Mouse (Mus musculus) limb, embryonic 15.5 days (tissue): ENCODE data around the gene Pik3cd. TPM values are rescaled to one million over a fixed set of nuclear protein-coding genes. Genes with fewer than 3 reads are reported as not detected.

Source experiments
- ATAC-seq: fragments of 200-750 bp; cut with Nextera tagmentation; 2 replicates; pipeline ENCODE4 v1.8.0; 2017; ENCODE audit warnings: low read depth, moderate TSS enrichment; ENCODE audit not compliant: insufficient number of reproducible peaks, low FRiP score, low TSS enrichment
- H3K27ac ChIP-seq: fragments of 300-500 bp; sonication (generic); 2 replicates; pipeline ENCODE4 v1.5.1; 2015; ENCODE audit warnings: moderate library complexity, mild to moderate bottlenecking, inconsistent platforms
- H3K27me3 ChIP-seq: fragments of 300-500 bp; sonication (generic); 2 replicates; pipeline ENCODE4 v1.6.1; 2015; ENCODE audit warnings: inconsistent platforms
- H3K36me3 ChIP-seq: fragments of 300-500 bp; sonication (generic); 2 replicates; pipeline ENCODE4 v1.6.1; 2015; ENCODE audit warnings: inconsistent platforms
- H3K4me1 ChIP-seq: fragments of 300-500 bp; sonication (generic); 2 replicates; pipeline ENCODE4 v1.6.1; 2015; ENCODE audit warnings: inconsistent platforms
- H3K4me2 ChIP-seq: fragments of 300-500 bp; sonication (generic); 2 replicates; pipeline ENCODE4 v1.6.1; 2015; ENCODE audit warnings: mild to moderate bottlenecking, inconsistent platforms
- H3K4me3 ChIP-seq: fragments of 300-500 bp; sonication (generic); 2 replicates; pipeline ENCODE4 v1.5.1; 2015; ENCODE audit warnings: mild to moderate bottlenecking, inconsistent platforms
- H3K9ac ChIP-seq: fragments of 300-500 bp; sonication (generic); 2 replicates; pipeline ENCODE4 v1.6.1; 2015; ENCODE audit warnings: inconsistent platforms
- H3K9me3 ChIP-seq: fragments of 300-500 bp; sonication (generic); 2 replicates; pipeline ENCODE4 v1.6.1; 2016; ENCODE audit warnings: inconsistent platforms
- WGBS: fragments of 180-500 bp; shearing (Covaris S2); methylation state at CpG from one replicate; pipeline ENCODE4 v1.1.7; 2015; 5-methylcytosine and 5-hydroxymethylcytosine counted together
- polyA plus RNA-seq: library from polyadenylated mRNA; unstranded; fragments of >200 nt; fragmentation: Nextera tagmentation; extraction: Ambion mirVana; gene quantifications from 2 replicates; pipeline ENCODE4 v1.2.1, GENCODE M21; 2015

Pik3cd gene
- polyA plus RNA-seq, 1 experiment from 2014 or later: 4.1 TPM

GRCm38 (mm10) chr4:149723021-149723390 lies 20.6 kb upstream of the Pik3cd start:
- Histone ChIP-seq H3K27me3 (no peaks in the 10 kb centered on the region), H3K9me3 (no peaks in the 10 kb centered on the region), H3K4me3 (no peak overlapping the region), H3K9ac (no peak overlapping the region), H3K27ac (no peak overlapping the region), H3K4me1 (peaks cover 5% of the 10 kb centered on the region; the same call in 1 of the 2 replicates), H3K4me2 (no peak overlapping the region), H3K36me3 (peaks cover 94% of the 10 kb centered on the region)
- ATAC-seq: no peak
- WGBS: 86% methylated on average over 12 of the region's 12 CpGs

GRCm38 (mm10) chr4:149722104-149723020 lies 20.0 kb upstream of the Pik3cd start:
- Histone ChIP-seq H3K36me3 (peaks cover 94% of the 10 kb centered on the region), H3K9me3 (no peaks in the 10 kb centered on the region), H3K4me1 (peaks cover 5% of the 10 kb centered on the region; the same call in 1 of the 2 replicates), H3K9ac (no peak overlapping the region), H3K4me3 (no peak overlapping the region), H3K27ac (no peak overlapping the region), H3K4me2 (no peak overlapping the region), H3K27me3 (no peaks in the 10 kb centered on the region)
- no peak for ATAC-seq
- 77% methylated on average over 24 of the region's 24 CpGs for WGBS

- 79% methylated on average over 8 of the region's 8 CpGs for WGBS
- H3K9me3 ChIP-seq: no peaks in the 10 kb centered on the region
- no peak overlapping the region for H3K4me2 ChIP-seq
- H3K4me3 ChIP-seq: no peak overlapping the region
- H3K9ac ChIP-seq: no peak overlapping the region
- H3K36me3 ChIP-seq: peaks cover 94% of the 10 kb centered on the region
- H3K27me3 ChIP-seq: no peaks in the 10 kb centered on the region
- no peak overlapping the region for H3K27ac ChIP-seq
- ATAC-seq: no peak
- peaks cover 5% of the 10 kb centered on the region; the same call in 1 of the 2 replicates for H3K4me1 ChIP-seq
Measured at GRCm38 (mm10) chr4:149721163-149721562, 18.8 kb upstream of the Pik3cd start.

GRCm38 (mm10) chr4:149719686-149720085 lies 17.3 kb upstream of the Pik3cd start:
- Histone ChIP-seq H3K4me2 (no peak overlapping the region), H3K9me3 (no peaks in the 10 kb centered on the region), H3K4me3 (no peak overlapping the region), H3K27me3 (no peaks in the 10 kb centered on the region), H3K4me1 (peaks cover 4% of the 10 kb centered on the region; the same call in 1 of the 2 replicates), H3K27ac (no peak overlapping the region), H3K36me3 (peaks cover 93% of the 10 kb centered on the region), H3K9ac (no peak overlapping the region)
- 79% methylated on average over 6 of the region's 6 CpGs for WGBS
- no peak for ATAC-seq

- Histone ChIP-seq H3K4me2 (no peak overlapping the region), H3K9ac (no peak overlapping the region), H3K4me3 (no peak overlapping the region), H3K36me3 (peaks cover 49% of the 10 kb centered on the region), H3K9me3 (no peaks in the 10 kb centered on the region), H3K4me1 (peaks cover 5% of the 10 kb centered on the region; the same call in 1 of the 2 replicates), H3K27ac (no peak overlapping the region), H3K27me3 (no peaks in the 10 kb centered on the region)
- no peak for ATAC-seq
- 84% methylated on average over 3 of the region's 3 CpGs for WGBS
Measured at GRCm38 (mm10) chr4:149714542-149714941, 12.2 kb upstream of the Pik3cd start.

- no peak for ATAC-seq
- WGBS: 29% methylated on average over 7 of the region's 7 CpGs
- peaks cover 23% of the 10 kb centered on the region for H3K36me3 ChIP-seq
Measured at GRCm38 (mm10) chr4:149711955-149712354, 9.6 kb upstream of the Pik3cd start.

GRCm38 (mm10) chr4:149711485-149711884 lies 9.1 kb upstream of the Pik3cd start:
- peaks cover 18% of the 10 kb centered on the region for H3K36me3 ChIP-seq
- 91% methylated on average over 5 of the region's 5 CpGs for WGBS
- no peak overlapping the region for H3K4me3 ChIP-seq
- peaks cover 5% of the 10 kb centered on the region; the same call in 1 of the 2 replicates for H3K4me1 ChIP-seq
- H3K4me2 ChIP-seq: no peak overlapping the region
- no peak overlapping the region for H3K9ac ChIP-seq
- no peaks in the 10 kb centered on the region for H3K27me3 ChIP-seq
- no peak overlapping the region for H3K27ac ChIP-seq
- no peak for ATAC-seq
- no peaks in the 10 kb centered on the region for H3K9me3 ChIP-seq

More at GRCm38 (mm10) chr4:149711955-149712354, 9.6 kb upstream of the Pik3cd start:
- H3K27me3 ChIP-seq: no peaks in the 10 kb centered on the region
- peaks cover 5% of the 10 kb centered on the region; the same call in 1 of the 2 replicates for H3K4me1 ChIP-seq
- H3K9ac ChIP-seq: no peak overlapping the region
- no peak overlapping the region for H3K4me2 ChIP-seq
- no peak overlapping the region for H3K27ac ChIP-seq
- H3K4me3 ChIP-seq: no peak overlapping the region
- H3K9me3 ChIP-seq: no peaks in the 10 kb centered on the region

- Histone ChIP-seq H3K27ac (no peak overlapping the region), H3K9me3 (no peaks in the 10 kb centered on the region), H3K4me1 (peaks cover 5% of the 10 kb centered on the region; the same call in 1 of the 2 replicates), H3K4me3 (no peak overlapping the region), H3K36me3 (peaks cover 9% of the 10 kb centered on the region), H3K9ac (no peak overlapping the region), H3K4me2 (no peak overlapping the region), H3K27me3 (no peaks in the 10 kb centered on the region)
- WGBS: 17% methylated on average over 5 of the region's 5 CpGs
- ATAC-seq: no peak
Measured at GRCm38 (mm10) chr4:149710510-149710909, 8.1 kb upstream of the Pik3cd start.

GRCm38 (mm10) chr4:149705941-149706340 lies 3.6 kb upstream of the Pik3cd start:
- no peak overlapping the region for H3K4me3 ChIP-seq
- H3K4me2 ChIP-seq: no peak overlapping the region
- no peaks in the 10 kb centered on the region for H3K9me3 ChIP-seq
- WGBS: 90% methylated on average over 8 of the region's 8 CpGs
- no peak overlapping the region for H3K9ac ChIP-seq
- no peak overlapping the region for H3K27ac ChIP-seq
- no peak for ATAC-seq
- H3K36me3 ChIP-seq: no peaks in the 10 kb centered on the region
- H3K27me3 ChIP-seq: no peaks in the 10 kb centered on the region
- no peaks in the 10 kb centered on the region; the same call in 1 of the 2 replicates for H3K4me1 ChIP-seq

- no peak overlapping the region for H3K4me3 ChIP-seq
- no peak overlapping the region for H3K4me2 ChIP-seq
- H3K27me3 ChIP-seq: peaks cover 3% of the 10 kb centered on the region; the same call in 1 of the 2 replicates
- H3K9me3 ChIP-seq: no peaks in the 10 kb centered on the region
- H3K27ac ChIP-seq: no peak overlapping the region
- ATAC-seq: no peak
- no peak overlapping the region for H3K9ac ChIP-seq
- no peaks in the 10 kb centered on the region for H3K36me3 ChIP-seq
- H3K4me1 ChIP-seq: no peaks in the 10 kb centered on the region; the same call in 1 of the 2 replicates
- 67% methylated on average over 7 of the region's 7 CpGs for WGBS
Measured at GRCm38 (mm10) chr4:149705298-149705697, 2.9 kb upstream of the Pik3cd start.

- H3K9me3 ChIP-seq: no peaks in the 10 kb centered on the region
- H3K9ac ChIP-seq: no peak overlapping the region
- H3K27me3 ChIP-seq: peaks cover 21% of the 10 kb centered on the region
- no peak overlapping the region for H3K27ac ChIP-seq
- no peaks in the 10 kb centered on the region for H3K36me3 ChIP-seq
- 60% methylated on average over 18 of the region's 18 CpGs for WGBS
- H3K4me1 ChIP-seq: peaks cover 15% of the 10 kb centered on the region
- no peak overlapping the region for H3K4me3 ChIP-seq
- ATAC-seq: no peak
- H3K4me2 ChIP-seq: no peak overlapping the region
Measured at GRCm38 (mm10) chr4:149701426-149702209, 753 bp downstream of the Pik3cd start.

GRCm38 (mm10) chr4:149699953-149700352 lies 2.4 kb downstream of the Pik3cd start:
- H3K27me3 ChIP-seq: peaks cover 24% of the 10 kb centered on the region
- no peak for ATAC-seq
- no peak overlapping the region for H3K4me2 ChIP-seq
- H3K36me3 ChIP-seq: no peaks in the 10 kb centered on the region
- no peak overlapping the region for H3K9ac ChIP-seq
- WGBS: 77% methylated on average over 4 of the region's 4 CpGs
- H3K9me3 ChIP-seq: no peaks in the 10 kb centered on the region
- H3K4me3 ChIP-seq: no peak overlapping the region
- no peak overlapping the region for H3K27ac ChIP-seq
- H3K4me1 ChIP-seq: peaks cover 20% of the 10 kb centered on the region
